Mouse (Mus musculus) monocyte, adult 5-6 weeks (primary cell): ENCODE data around the gene Pabpc1l. TPM values are rescaled to one million over a fixed set of nuclear protein-coding genes. Genes with fewer than 3 reads are reported as not detected.
"Not testable (repeated sequence)": the region's sequence is repeated elsewhere in the genome, so short reads cannot be mapped to it uniquely, and the experiment has no call there.

Source experiments
- ATAC-seq: fragments of 153-309, 156-312 bp; replicated peaks from 2 replicates; pipeline ENCODE4 v1.8.0; 2017; ENCODE audit warnings: mild to moderate bottlenecking; ENCODE audit not compliant: low TSS enrichment, insufficient number of reproducible peaks, severe bottlenecking, poor library complexity, low FRiP score
- total RNA-seq: library from RNA; stranded (forward); fragments of 200-1000, 200-491, 200-594 nt; gene quantifications from 3 replicates; pipeline ENCODE4 v1.2.3, GENCODE M21; 2017

Gene Pabpc1l
- total RNA-seq, 1 experiment from 2014 or later, result not detected

GRCm38 (mm10) chr2:164022104-164022503, 3.1 kb upstream of the Pabpc1l start:
- ATAC-seq, result no peak

- no peak for ATAC-seq
Observed at GRCm38 (mm10) chr2:164031147-164031546, 5.9 kb downstream of the Pabpc1l start.

- ATAC-seq, result no peak
Observed at GRCm38 (mm10) chr2:164032973-164033372, 7.7 kb downstream of the Pabpc1l start.

- ATAC-seq, result no peak
Observed at GRCm38 (mm10) chr2:164036520-164037019, 11.3 kb downstream of the Pabpc1l start.

GRCm38 (mm10) chr2:164038407-164039028, 13.3 kb downstream of the Pabpc1l start:
- ATAC-seq, result no peak

- peak; percentile 92 for ATAC-seq
Observed at GRCm38 (mm10) chr2:164040949-164041348, 15.7 kb downstream of the Pabpc1l start.

GRCm38 (mm10) chr2:164041523-164041922, 16.3 kb downstream of the Pabpc1l start:
- ATAC-seq, result no peak

- ATAC-seq, result peak; percentile 67
Observed at GRCm38 (mm10) chr2:164047197-164047690, 22.0 kb downstream of the Pabpc1l start.

GRCm38 (mm10) chr2:164053767-164054166, 28.5 kb downstream of the Pabpc1l start:
- ATAC-seq, result 0 out of 2 replicates have a peak, but pooled peaks have one; percentile 16

- no peak for ATAC-seq
Observed at GRCm38 (mm10) chr2:164054671-164055070, 29.4 kb downstream of the Pabpc1l start.

- no peak for ATAC-seq
Observed at GRCm38 (mm10) chr2:164059634-164060235, 34.5 kb downstream of the Pabpc1l start.

- no peak for ATAC-seq
Observed at GRCm38 (mm10) chr2:164070142-164070764, 45.0 kb downstream of the Pabpc1l start, which contains the start of gene Stk4. Gene Stk4 (plus strand): TSS chr2:164070322.

GRCm38 (mm10) chr2:164070765-164071436, 45.7 kb downstream of the Pabpc1l start, which contains the start of gene Tomm34:
Gene Tomm34 (minus strand): TSS chr2:164071169.
- ATAC-seq, result peak; percentile 72

GRCm38 (mm10) chr2:164071437-164071820, 46.2 kb downstream of the Pabpc1l start:
- ATAC-seq, result not testable (repeated sequence)

- ATAC-seq, result no peak
Observed at GRCm38 (mm10) chr2:164072109-164072508, 46.9 kb downstream of the Pabpc1l start.

GRCm38 (mm10) chr2:164073120-164073519, 47.9 kb downstream of the Pabpc1l start:
- no peak for ATAC-seq

GRCm38 (mm10) chr2:164073918-164074578, 48.8 kb downstream of the Pabpc1l start:
- peak; percentile 85 for ATAC-seq

- peak; percentile 18; the same call in 1 of the 2 replicates for ATAC-seq
Observed at GRCm38 (mm10) chr2:164075088-164075487, 49.8 kb downstream of the Pabpc1l start.
